Mouse (Mus musculus): ENCODE results near the gene Hoxb1.

Hoxb1 gene

GRCm38 (mm10) chr11:96350791-96351190 lies 14.8 kb upstream of the Hoxb1 start:
- no peak for DNase-seq

GRCm38 (mm10) chr11:96351312-96351711 lies 14.2 kb upstream of the Hoxb1 start:
- peak; percentile 62 to 74 for DNase-seq

- DNase-seq: peak; percentile 78 to 88
Measured at GRCm38 (mm10) chr11:96351831-96352230, 13.7 kb upstream of the Hoxb1 start.

- DNase-seq: peak; percentile 80 to 82
Measured at GRCm38 (mm10) chr11:96352691-96353521, 12.6 kb upstream of the Hoxb1 start.

- DNase-seq: peak in 1 of 2 experiments; percentile 63
Measured at GRCm38 (mm10) chr11:96353522-96353841, 12.1 kb upstream of the Hoxb1 start.

GRCm38 (mm10) chr11:96353939-96354338 lies 11.6 kb upstream of the Hoxb1 start:
- peak in 1 of 2 experiments; percentile 56 for DNase-seq

- peak in 1 of 2 experiments; percentile 79 for DNase-seq
Measured at GRCm38 (mm10) chr11:96354376-96354775, 11.2 kb upstream of the Hoxb1 start.

GRCm38 (mm10) chr11:96354801-96355311 lies 10.7 kb upstream of the Hoxb1 start:
- no peak for DNase-seq

- DNase-seq: peak; percentile 58 to 65
Measured at GRCm38 (mm10) chr11:96363807-96364206, 1.7 kb upstream of the Hoxb1 start.

GRCm38 (mm10) chr11:96366092-96367041 lies 815 bp downstream of the Hoxb1 start:
- DNase-seq: peak; percentile 39 to 69

- DNase-seq: no peak
Measured at GRCm38 (mm10) chr11:96367141-96367540, 1.6 kb downstream of the Hoxb1 start.

GRCm38 (mm10) chr11:96368686-96369085 lies 3.1 kb downstream of the Hoxb1 start:
- no peak for DNase-seq

GRCm38 (mm10) chr11:96369140-96369539 lies 3.6 kb downstream of the Hoxb1 start:
- no peak for DNase-seq

GRCm38 (mm10) chr11:96371726-96372125 lies 6.2 kb downstream of the Hoxb1 start:
- no peak for DNase-seq

- no peak for DNase-seq
Measured at GRCm38 (mm10) chr11:96372519-96372918, 7.0 kb downstream of the Hoxb1 start.

- DNase-seq: no peak
Measured at GRCm38 (mm10) chr11:96374810-96375209, 9.3 kb downstream of the Hoxb1 start.

GRCm38 (mm10) chr11:96383381-96383780 lies 17.8 kb downstream of the Hoxb1 start:
- DNase-seq: no peak

- no peak for DNase-seq
Measured at GRCm38 (mm10) chr11:96387635-96388034, 22.1 kb downstream of the Hoxb1 start.

GRCm38 (mm10) chr11:96396772-96397626 lies 31.4 kb downstream of the Hoxb1 start:
- DNase-seq: no peak

- no peak for DNase-seq
Measured at GRCm38 (mm10) chr11:96397806-96398335, 32.3 kb downstream of the Hoxb1 start.

GRCm38 (mm10) chr11:96399923-96400322 lies 34.4 kb downstream of the Hoxb1 start:
- DNase-seq: no peak

- DNase-seq: peak in 1 of 2 experiments; percentile 31
Measured at GRCm38 (mm10) chr11:96404016-96404604, 38.6 kb downstream of the Hoxb1 start.

Data from kidney, postnatal 36 days (tissue).